Mouse (Mus musculus) kidney, postnatal 0 days (tissue): ENCODE measurements around the gene Olfr1269. TPM values are rescaled to one million over a fixed set of nuclear protein-coding genes. Genes with fewer than 3 reads are reported as not detected.

ENCODE experiments used
- ATAC-seq: fragments of 200-750 bp; cut with Nextera tagmentation; replicated peaks from 2 replicates; pipeline ENCODE4 v1.8.0; 2017; ENCODE audit warnings: low read depth, moderate number of reproducible peaks, moderate TSS enrichment, moderate library complexity; ENCODE audit not compliant: low FRiP score
- DNase-seq: peaks from one replicate; pipeline ENCODE4 v3.0.0-alpha.2; 2016; ENCODE audit warnings: low spot score
- H3K27ac ChIP-seq: fragments of 300-500 bp; sonication (generic); 2 replicates; pipeline ENCODE4 v1.5.1; 2014; ENCODE audit warnings: mild to moderate bottlenecking
- H3K27me3 ChIP-seq: fragments of 300-500 bp; sonication (generic); 2 replicates; pipeline ENCODE4 v1.6.1; 2014; ENCODE audit warnings: low read length, mixed read lengths; ENCODE audit not compliant: insufficient read depth
- H3K36me3 ChIP-seq: fragments of 300-500 bp; sonication (generic); 2 replicates; pipeline ENCODE4 v1.6.1; 2014; ENCODE audit warnings: low read length, mixed read lengths; ENCODE audit not compliant: insufficient read depth
- H3K4me1 ChIP-seq: fragments of 300-500 bp; sonication (generic); replicated peaks from 2 replicates; pipeline ENCODE4 v1.6.1; 2014; ENCODE audit warnings: antibody characterized with exemption, low read length, mixed read lengths; ENCODE audit not compliant: insufficient read depth
- H3K4me2 ChIP-seq: fragments of 300-500 bp; sonication (generic); 2 replicates; pipeline ENCODE4 v1.6.1; 2014; ENCODE audit warnings: mild to moderate bottlenecking, low read length, moderate library complexity, mixed read lengths
- H3K4me3 ChIP-seq: fragments of 300-500 bp; sonication (generic); replicated peaks from 2 replicates; pipeline ENCODE4 v1.5.1; 2014; ENCODE audit warnings: low read depth, low read length
- H3K9ac ChIP-seq: fragments of 300-500 bp; sonication (generic); 2 replicates; pipeline ENCODE4 v1.6.1; 2014; ENCODE audit warnings: low read depth, low read length
- H3K9me3 ChIP-seq: fragments of 300-500 bp; sonication (generic); replicated peaks from 2 replicates; pipeline ENCODE4 v1.6.1; 2016; ENCODE audit warnings: low read length, inconsistent platforms, mixed read lengths
- CTCF ChIP-seq: IDR thresholded peaks from 2 replicates; pipeline ENCODE4 v1.5.1; 2016; ENCODE audit warnings: antibody characterized with exemption, low read depth, mild to moderate bottlenecking, moderate library complexity
- WGBS: fragments of 180-500 bp; shearing (Covaris S2); extraction: QIAGEN DNeasy Blood & Tissue Kit; methylation state at CpG from one replicate; pipeline ENCODE4 v1.1.7; 2014; 5-methylcytosine and 5-hydroxymethylcytosine counted together
- polyA plus RNA-seq: library from polyadenylated mRNA; unstranded; fragments of >200 nt; fragmentation: Nextera tagmentation; extraction: Ambion mirVana; gene quantifications from 2 replicates; pipeline ENCODE4 v1.2.1, GENCODE M21; 2015

Gene Olfr1269
- not detected in 2 replicates for polyA plus RNA-seq

DNA sequence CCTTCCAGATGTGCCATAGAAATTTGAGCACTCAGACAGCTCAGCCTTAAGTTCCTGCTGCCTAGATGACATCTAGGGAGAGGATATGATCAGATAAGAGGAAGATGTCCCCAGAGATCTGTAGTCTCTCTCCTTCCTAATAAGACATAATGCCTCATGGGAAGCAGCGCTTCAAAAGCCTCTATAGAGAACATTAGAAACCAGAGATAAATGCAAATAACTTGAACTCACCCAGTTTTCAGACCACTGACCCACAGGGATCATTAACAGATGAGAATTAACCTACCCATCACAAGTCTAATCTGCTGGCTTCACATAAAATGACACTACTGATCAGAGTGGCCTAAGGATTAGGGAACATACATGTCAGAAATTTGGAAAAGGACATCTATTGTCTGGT is at the start of gene Olfr1269:
Olfr1269 (minus strand) TSS at position 101 of the 400 bp plus-strand sequence.
- ATAC-seq: no peak
- H3K9me3 ChIP-seq: no peaks in the 10 kb centered on the region
- H3K4me2 ChIP-seq: no peak within 1 kb of the TSS
- TF ChIP-seq CTCF: no peak
- 87% methylated on average over 1 of the region's 1 CpGs for WGBS
- H3K27ac ChIP-seq: no peak within 1 kb of the TSS
- H3K4me1 ChIP-seq: no peaks in the 10 kb centered on the region
- DNase-seq: no peak
- H3K9ac ChIP-seq: no peak within 1 kb of the TSS
- H3K36me3 ChIP-seq: no peaks in the 10 kb centered on the region
- H3K27me3 ChIP-seq: no peaks in the 10 kb centered on the region
- H3K4me3 ChIP-seq: no peak within 1 kb of the TSS

DNA sequence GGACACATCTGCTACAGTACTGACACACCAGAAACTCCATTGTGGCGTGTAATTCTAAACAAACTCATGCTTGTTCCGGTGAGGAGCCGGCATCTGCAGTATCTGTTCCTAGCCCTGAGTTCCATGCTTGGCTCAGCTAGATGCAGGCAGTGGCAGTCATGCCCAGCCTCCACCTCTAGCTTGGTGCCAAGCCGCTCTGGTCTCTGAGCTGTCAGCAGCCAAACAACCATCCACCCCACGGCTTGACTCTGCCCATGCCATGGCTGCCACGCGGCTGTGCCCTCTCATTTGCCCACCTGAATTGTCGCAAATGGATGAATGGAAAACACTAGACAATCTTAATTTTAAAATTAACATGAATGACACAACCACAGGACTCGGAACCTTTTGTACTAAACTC is 32.7 kb upstream of the Olfr1269 start:
- H3K4me2 ChIP-seq: no peak overlapping the region
- no peaks in the 10 kb centered on the region for H3K4me1 ChIP-seq
- no peak overlapping the region for H3K4me3 ChIP-seq
- no peak overlapping the region for H3K9ac ChIP-seq
- DNase-seq: no peak
- no peak for ATAC-seq
- H3K27ac ChIP-seq: no peak overlapping the region
- no peaks in the 10 kb centered on the region for H3K9me3 ChIP-seq
- no peaks in the 10 kb centered on the region for H3K27me3 ChIP-seq
- 89% methylated on average over 9 of the region's 9 CpGs for WGBS
- H3K36me3 ChIP-seq: no peaks in the 10 kb centered on the region
- TF ChIP-seq CTCF: no peak

DNA sequence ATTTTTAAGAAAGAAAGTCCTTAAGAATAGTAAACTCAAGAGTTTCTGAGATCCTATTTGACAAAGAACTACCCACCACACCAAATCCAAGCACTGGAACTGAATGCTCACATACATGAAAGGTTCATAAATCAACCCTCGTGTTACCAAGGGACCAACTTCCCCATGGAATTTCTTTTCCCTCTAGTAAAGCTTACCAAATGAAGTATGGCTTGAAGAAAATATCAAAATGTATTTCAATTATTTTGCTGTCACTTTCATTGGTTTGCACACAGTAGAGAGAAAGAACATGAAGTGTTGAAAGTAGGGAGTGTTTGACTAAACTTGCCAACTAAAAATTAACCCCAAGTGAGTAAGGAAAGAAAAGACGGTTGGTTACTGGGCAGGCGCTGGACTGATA is 31.8 kb upstream of the Olfr1269 start, which contains the start of gene Olfr1270:
Olfr1270 (minus strand) TSS at position 101 of the 400 bp plus-strand sequence.
- no peak within 1 kb of the TSS for H3K4me2 ChIP-seq

DNA sequence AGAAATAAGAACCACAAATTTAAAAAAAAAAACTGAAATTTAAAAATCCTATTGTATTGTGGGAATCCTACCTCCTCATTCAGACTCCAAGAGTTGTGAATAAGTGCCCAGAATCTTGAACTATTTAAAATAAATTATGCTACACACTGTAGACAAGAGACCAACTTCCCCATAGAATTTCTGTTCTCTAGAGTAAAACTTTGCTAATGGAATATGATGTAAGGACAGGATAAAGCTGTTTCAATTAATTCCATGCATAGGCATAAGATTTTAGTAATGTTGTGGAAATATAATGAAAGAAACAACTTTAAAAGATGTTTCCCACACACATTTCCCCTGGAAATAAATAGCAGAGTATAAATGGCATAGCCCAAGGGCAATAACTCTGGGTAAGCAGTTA is 21.0 kb upstream of the Olfr1269 start, which contains the start of gene Olfr32:
Olfr32 (minus strand) TSS at position 101 of the 400 bp plus-strand sequence.
- Histone ChIP-seq H3K9me3 (no peaks in the 10 kb centered on the region), H3K27ac (no peak within 1 kb of the TSS), H3K4me2 (no peak within 1 kb of the TSS), H3K27me3 (no peaks in the 10 kb centered on the region), H3K36me3 (no peaks in the 10 kb centered on the region), H3K9ac (no peak within 1 kb of the TSS), H3K4me1 (no peaks in the 10 kb centered on the region), H3K4me3 (no peak within 1 kb of the TSS)
- no peak for TF ChIP-seq CTCF
- ATAC-seq (no peak), DNase-seq (no peak)

More for the DNA sequence above, 31.8 kb upstream of the Olfr1269 start, which contains the start of gene Olfr1270:
- H3K27me3 ChIP-seq: no peaks in the 10 kb centered on the region
- H3K9ac ChIP-seq: no peak within 1 kb of the TSS
- no peaks in the 10 kb centered on the region for H3K36me3 ChIP-seq
- H3K27ac ChIP-seq: no peak within 1 kb of the TSS
- no peak for ATAC-seq
- WGBS: 71% methylated on average over 3 of the region's 3 CpGs
- no peak for TF ChIP-seq CTCF
- no peak within 1 kb of the TSS for H3K4me3 ChIP-seq
- no peaks in the 10 kb centered on the region for H3K4me1 ChIP-seq
- no peak for DNase-seq
- H3K9me3 ChIP-seq: no peaks in the 10 kb centered on the region

GRCm38 (mm10) chr2:90070065-90070464 is 51.1 kb downstream of the Olfr1269 start:
- no peak overlapping the region for H3K4me2 ChIP-seq
- DNase-seq: no peak

More at GRCm38 (mm10) chr2:90070065-90070464, 51.1 kb downstream of the Olfr1269 start:
- H3K27ac ChIP-seq: no peak overlapping the region
- no peaks in the 10 kb centered on the region for H3K27me3 ChIP-seq
- H3K4me3 ChIP-seq: no peak overlapping the region
- H3K9me3 ChIP-seq: no peaks in the 10 kb centered on the region
- no peaks in the 10 kb centered on the region for H3K36me3 ChIP-seq
- 69% methylated on average over 2 of the region's 2 CpGs for WGBS
- H3K4me1 ChIP-seq: no peaks in the 10 kb centered on the region
- no peak for TF ChIP-seq CTCF
- no peak for ATAC-seq
- H3K9ac ChIP-seq: no peak overlapping the region

Other genes starting within 250 kb of the Olfr1269 start
- not detected in 2 replicates for gene Olfr1257, start 243.0 kb downstream of the Olfr1269 start, polyA plus RNA-seq
- gene Olfr1258, start 194.1 kb downstream of the Olfr1269 start, polyA plus RNA-seq: not detected in 2 replicates
- not detected in 2 replicates for gene Olfr1259, start 172.7 kb downstream of the Olfr1269 start, polyA plus RNA-seq
- gene Olfr1260, start 147.1 kb downstream of the Olfr1269 start, polyA plus RNA-seq: not detected in 2 replicates
- not detected in 2 replicates for gene Olfr1261, start 130.2 kb downstream of the Olfr1269 start, polyA plus RNA-seq
- gene Olfr1262, start 121.3 kb downstream of the Olfr1269 start, polyA plus RNA-seq: not detected in 2 replicates
- not detected in 2 replicates for gene Olfr1263, start 109.3 kb downstream of the Olfr1269 start, polyA plus RNA-seq
- gene Olfr1264, start 95.8 kb downstream of the Olfr1269 start, polyA plus RNA-seq: not detected in 2 replicates
- not detected in 2 replicates for gene Olfr1265, start 86.1 kb downstream of the Olfr1269 start, polyA plus RNA-seq
- not detected in 2 replicates for gene Olfr140, start 57.8 kb downstream of the Olfr1269 start, polyA plus RNA-seq
- not detected in 2 replicates for gene Olfr32, start 20.9 kb upstream of the Olfr1269 start, polyA plus RNA-seq
- not detected in 2 replicates for gene Olfr1270, start 31.7 kb upstream of the Olfr1269 start, polyA plus RNA-seq
- not detected in 2 replicates for gene Olfr1506, start 103.1 kb upstream of the Olfr1269 start, polyA plus RNA-seq
- gene Olfr142, start 136.2 kb upstream of the Olfr1269 start, polyA plus RNA-seq: not detected in 2 replicates
- not detected in 2 replicates for gene Olfr1271, start 149.6 kb upstream of the Olfr1269 start, polyA plus RNA-seq
- not detected in 2 replicates for gene Olfr1272, start 171.4 kb upstream of the Olfr1269 start, polyA plus RNA-seq
- gene Gm13769, start 200.8 kb upstream of the Olfr1269 start, polyA plus RNA-seq: not detected in 2 replicates